ENCODE assay signal across 13 mouse cellular contexts in genomic region chr17:74458711-74459408, GRCm38 (mm10). TPM values are rescaled to one million over a fixed set of nuclear protein-coding genes. Genes with fewer than 3 reads are reported as not detected.
DNase-seq lines count a peak whose midpoint lies in the region; ATAC-seq and TF ChIP-seq lines count a peak whose summit lies in the region.
"Had no signal": no experiment of that assay in that cellular context is flagged by ENCODE, and none has a peak within 500 bp of the region (broad histone marks: within the 10 kb centered on the region; RNA-seq: fewer than 3 reads in every experiment).

Gene Nlrc4, minus strand, starts transcription at chr17:74459142.

- H3K27me3 ChIP-seq in lung, postnatal 0 days (replicated peaks; ENCODE audit: insufficient read depth, low read length), result no peaks in the 10 kb centered on the region
- no peaks in the 10 kb centered on the region for H3K27me3 ChIP-seq in intestine, embryonic 15.5 days (replicated peaks)
- H3K27me3 ChIP-seq in stomach, embryonic 15.5 days (replicated peaks), result no peaks in the 10 kb centered on the region
- H3K27me3 ChIP-seq: heart, embryonic 12.5 days; limb, embryonic 12.5 days had no signal

- 51% methylated on average over 8 of the region's 8 CpGs for WGBS in lung, postnatal 0 days
- WGBS in intestine, embryonic 15.5 days, result 50% methylated on average over 8 of the region's 8 CpGs
- 55% methylated on average over 8 of the region's 8 CpGs for WGBS in stomach, embryonic 15.5 days

- no peak for ATAC-seq in lung, postnatal 0 days
- ATAC-seq in intestine, embryonic 15.5 days, result peak; percentile 83
- no peak for ATAC-seq in stomach, embryonic 15.5 days (ENCODE audit: insufficient read depth, low FRiP score, low read depth)
- ATAC-seq: inflammation-experienced regulatory T-cells, adult 6 months had no signal

- TF ChIP-seq CTCF in lung, postnatal 0 days (IDR thresholded peaks at IDR 0.05), result no peak

- no peak within 1 kb of the TSS for H3K4me2 ChIP-seq in lung, postnatal 0 days (replicated peaks; ENCODE audit: low read depth, low read length)
- H3K4me2 ChIP-seq in intestine, embryonic 15.5 days (replicated peaks), result peak within 1 kb of the TSS; percentile 46
- peak within 1 kb of the TSS; percentile 13; the same call in 1 of the 2 replicates for H3K4me2 ChIP-seq in stomach, embryonic 15.5 days
- H3K4me2 ChIP-seq: heart, embryonic 12.5 days; limb, embryonic 12.5 days had no signal

- no peak for TF ChIP-seq EP300 in lung, postnatal 0 days (IDR thresholded peaks at IDR 0.05)

- no peak within 1 kb of the TSS for H3K27ac ChIP-seq in lung, postnatal 0 days (ENCODE audit: low read length)
- peak within 1 kb of the TSS; percentile 85 for H3K27ac ChIP-seq in intestine, embryonic 15.5 days
- H3K27ac ChIP-seq in stomach, embryonic 15.5 days, result peak within 1 kb of the TSS; percentile 13; the same call in 1 of the 2 replicates
- H3K27ac ChIP-seq: limb, embryonic 12.5 days had no signal

- H3K4me1 ChIP-seq in lung, postnatal 0 days (ENCODE audit: insufficient read depth, low read depth, low read length), result no peaks in the 10 kb centered on the region
- no peaks in the 10 kb centered on the region for H3K4me1 ChIP-seq in intestine, embryonic 15.5 days (replicated peaks)
- H3K4me1 ChIP-seq in stomach, embryonic 15.5 days, result no peaks in the 10 kb centered on the region
- H3K4me1 ChIP-seq: heart, embryonic 12.5 days; limb, embryonic 12.5 days had no signal

- H3K9me3 ChIP-seq in lung, postnatal 0 days (ENCODE audit: low read length), result no peaks in the 10 kb centered on the region
- no peaks in the 10 kb centered on the region for H3K9me3 ChIP-seq in intestine, embryonic 15.5 days
- H3K9me3 ChIP-seq in stomach, embryonic 15.5 days, result no peaks in the 10 kb centered on the region
- H3K9me3 ChIP-seq: heart, embryonic 12.5 days; limb, embryonic 12.5 days had no signal

- no peak within 1 kb of the TSS for H3K4me3 ChIP-seq in lung, postnatal 0 days (ENCODE audit: low read depth, low read length)
- H3K4me3 ChIP-seq in intestine, embryonic 15.5 days (replicated peaks), result peak within 1 kb of the TSS; percentile 32
- H3K4me3 ChIP-seq in stomach, embryonic 15.5 days (replicated peaks), result peak within 1 kb of the TSS; percentile 11
- H3K4me3 ChIP-seq: heart, embryonic 12.5 days; limb, embryonic 12.5 days; myocyte had no signal

- DNase-seq in lung, postnatal 0 days (ENCODE audit: low spot score), result peak; percentile 26
- no peak for DNase-seq in lung, adult 18-20 months
- DNase-seq in R1 (ENCODE audit: low read depth, low spot score), result peak; percentile 90
- no peak for DNase-seq in cerebellum, adult 11-12 months
- DNase-seq in cerebellum, postnatal 4 days (ENCODE audit: low spot score in 2 of 2), result no peak
- DNase-seq: adrenal gland, postnatal 25 days; cerebellum, postnatal 36 days had no signal

- H3K36me3 ChIP-seq in lung, postnatal 0 days (ENCODE audit: insufficient read depth, low read length), result no peaks in the 10 kb centered on the region
- H3K36me3 ChIP-seq in intestine, embryonic 15.5 days, result no peaks in the 10 kb centered on the region
- no peaks in the 10 kb centered on the region for H3K36me3 ChIP-seq in stomach, embryonic 15.5 days
- H3K36me3 ChIP-seq: heart, embryonic 12.5 days; limb, embryonic 12.5 days had no signal

- H3K9ac ChIP-seq in lung, postnatal 0 days (replicated peaks; ENCODE audit: low read depth), result no peak within 1 kb of the TSS
- peak within 1 kb of the TSS; percentile 24; the same call in 1 of the 2 replicates for H3K9ac ChIP-seq in intestine, embryonic 15.5 days
- no peak within 1 kb of the TSS for H3K9ac ChIP-seq in stomach, embryonic 15.5 days
- H3K9ac ChIP-seq: heart, embryonic 12.5 days; limb, embryonic 12.5 days had no signal

RNA-seq across cellular contexts. Expression of gene Nlrc4, which starts in this region (rescaled TPM):
- polyA plus RNA-seq in lung, postnatal 0 days (2015; fragmentation: Nextera tagmentation; extraction: Ambion mirVana), result 0.53 and 0.77 TPM in 2 replicates
- 7.1 and 7.3 TPM in 2 replicates for polyA plus RNA-seq in intestine, embryonic 15.5 days (2015; fragmentation: Nextera tagmentation; extraction: Ambion mirVana)
- polyA plus RNA-seq in stomach, embryonic 15.5 days (2015; fragmentation: Nextera tagmentation; extraction: Ambion mirVana), result 2.9 TPM in 2 replicates

Comparison
In these comparisons a context has a peak if more than half of its experiments do, and no peak if none do; other contexts are left out.
1. Peak in DNase-seq in lung, postnatal 0 days; RNA of the gene not detected or under 1 TPM.